Mouse (Mus musculus) adipocyte (in vitro differentiated cells): ENCODE measurements at regions not wholly inside any gene's neighbourhood (a gene's known extent, or its start where the extent isn't known, plus 50 kb on each side); places are given as distances from the start of the nearest gene placed in this dataset.
A peak's percentile ranks its signal among the peaks of the same experiment; 100 is the strongest.
"Not testable (repeated sequence)": the region's sequence is repeated elsewhere in the genome, so short reads cannot be mapped to it uniquely, and the experiment has no call there.

Experiments
- DNase-seq: peaks from one replicate; pipeline ENCODE4 v3.0.0-alpha.2; 2016; ENCODE audit warnings: low spot score

GRCm38 (mm10) chr3:31708367-31708766 is 193.9 kb upstream of the Kcnmb2 start:
- DNase-seq: not testable (repeated sequence)

- DNase-seq: no peak
These were observed 161.0 kb upstream of the Kcnmb2 start for GRCm38 (mm10) chr3:31741289-31741688.

GRCm38 (mm10) chr3:31755881-31756280 is 146.4 kb upstream of the Kcnmb2 start:
- DNase-seq: no peak

GRCm38 (mm10) chr3:31769193-31769592 is 133.1 kb upstream of the Kcnmb2 start:
- DNase-seq: peak; percentile 3

- peak; percentile 68 for DNase-seq
These were observed 111.9 kb upstream of the Kcnmb2 start for GRCm38 (mm10) chr3:31790342-31790970.

- no peak for DNase-seq
These were observed 108.8 kb upstream of the Kcnmb2 start for GRCm38 (mm10) chr3:31793466-31794040.

GRCm38 (mm10) chr3:31796621-31797020 is 105.7 kb upstream of the Kcnmb2 start:
- no peak for DNase-seq

GRCm38 (mm10) chr3:31799192-31799591 is 103.1 kb upstream of the Kcnmb2 start:
- no peak for DNase-seq

- DNase-seq: no peak
These were observed 98.3 kb upstream of the Kcnmb2 start for GRCm38 (mm10) chr3:31804038-31804437.

- no peak for DNase-seq
These were observed 94.6 kb upstream of the Kcnmb2 start for GRCm38 (mm10) chr3:31807741-31808140.

GRCm38 (mm10) chr3:31809131-31809530 is 93.2 kb upstream of the Kcnmb2 start:
- DNase-seq: not testable (repeated sequence)

GRCm38 (mm10) chr3:31811232-31811631 is 91.1 kb upstream of the Kcnmb2 start:
- no peak for DNase-seq

GRCm38 (mm10) chr3:31831913-31832312 is 70.4 kb upstream of the Kcnmb2 start:
- no peak for DNase-seq

- DNase-seq: no peak
These were observed 61.1 kb upstream of the Kcnmb2 start for GRCm38 (mm10) chr3:31841253-31841652.

GRCm38 (mm10) chr3:31847087-31847486 is 55.2 kb upstream of the Kcnmb2 start:
- DNase-seq: no peak
